Mouse (Mus musculus) bone marrow, adult 2 months (tissue): ENCODE measurements around the gene Atp1a2. TPM values are rescaled to one million over a fixed set of nuclear protein-coding genes. Genes with fewer than 3 reads are reported as not detected.
"Not testable (repeated sequence)": the region's sequence is repeated elsewhere in the genome, so short reads cannot be mapped to it uniquely, and the experiment has no call there.

Source experiments
- H3K27ac ChIP-seq: fragments of 200-500 bp; 2 replicates; pipeline ENCODE4 v1.5.1; 2012; ENCODE audit warnings: low read depth, mild to moderate bottlenecking, control low read depth, inconsistent platforms, low read length; ENCODE audit not compliant: control insufficient read depth, poor library complexity, insufficient read depth
- H3K4me1 ChIP-seq: fragments of 200-500 bp; 2 replicates; pipeline ENCODE4 v1.6.1; 2011; ENCODE audit warnings: low read length; ENCODE audit not compliant: control insufficient read depth, insufficient read depth
- H3K4me3 ChIP-seq: fragments of 200-500 bp; replicated peaks from 2 replicates; pipeline ENCODE3; 2011; ENCODE audit warnings: mild to moderate bottlenecking, low read depth, low read length, control low read depth; ENCODE audit not compliant: control insufficient read depth
- CTCF ChIP-seq: fragments of 200-500 bp; IDR thresholded peaks from 2 replicates; pipeline ENCODE4 v1.5.1; 2011; ENCODE audit warnings: low read length, control low read depth; ENCODE audit not compliant: control insufficient read depth, insufficient read depth
- POLR2A ChIP-seq: fragments of 200-500 bp; IDR thresholded peaks from 2 replicates; pipeline ENCODE4 v1.6.1; 2011; ENCODE audit warnings: low read depth, mild to moderate bottlenecking, control low read depth, low read length, borderline replicate concordance; ENCODE audit not compliant: control insufficient read depth
- WGBS: fragments of 180-500 bp; shearing (Covaris S2); methylation state at CpG from one replicate; pipeline ENCODE4 v1.1.7; 2018; 5-methylcytosine and 5-hydroxymethylcytosine counted together
- polyA plus RNA-seq: library from polyadenylated mRNA; stranded (reverse); fragments of >200 nt; gene quantifications from 2 replicates; pipeline ENCODE4 v1.2.4, GENCODE M21; 2011; ENCODE audit warnings: low replicate concordance; ENCODE audit not compliant: missing spikeins, insufficient read depth, insufficient read length

Gene Atp1a2
- polyA plus RNA-seq, 1 experiment = 2.9 TPM

DNA sequence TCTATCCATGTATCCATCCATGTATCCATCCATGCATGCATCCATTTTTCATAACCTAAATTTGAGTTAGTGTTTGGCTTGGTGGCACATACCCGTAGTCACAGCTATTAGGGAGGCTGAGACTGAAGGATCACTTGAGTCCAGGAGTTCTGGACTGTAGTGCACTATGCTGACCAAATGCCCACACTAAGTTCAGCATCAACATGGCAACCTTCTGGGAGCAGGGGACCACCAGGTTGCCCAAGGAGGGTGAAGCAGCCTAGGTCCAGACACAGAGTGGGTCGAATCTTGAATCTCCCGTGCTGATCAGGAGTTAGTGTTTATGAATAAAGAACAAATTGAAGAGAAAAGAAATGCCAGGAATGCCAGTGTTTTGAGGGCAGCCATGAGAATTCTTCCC is 26.7 kb downstream of the Atp1a2 start:
- no peak overlapping the region for H3K27ac ChIP-seq
- no peak for TF ChIP-seq CTCF
- no peak for TF ChIP-seq POLR2A
- 82% methylated on average over 3 of the region's 3 CpGs for WGBS
- H3K4me3 ChIP-seq = no peak overlapping the region
- no peaks in the 10 kb centered on the region for H3K4me1 ChIP-seq

DNA sequence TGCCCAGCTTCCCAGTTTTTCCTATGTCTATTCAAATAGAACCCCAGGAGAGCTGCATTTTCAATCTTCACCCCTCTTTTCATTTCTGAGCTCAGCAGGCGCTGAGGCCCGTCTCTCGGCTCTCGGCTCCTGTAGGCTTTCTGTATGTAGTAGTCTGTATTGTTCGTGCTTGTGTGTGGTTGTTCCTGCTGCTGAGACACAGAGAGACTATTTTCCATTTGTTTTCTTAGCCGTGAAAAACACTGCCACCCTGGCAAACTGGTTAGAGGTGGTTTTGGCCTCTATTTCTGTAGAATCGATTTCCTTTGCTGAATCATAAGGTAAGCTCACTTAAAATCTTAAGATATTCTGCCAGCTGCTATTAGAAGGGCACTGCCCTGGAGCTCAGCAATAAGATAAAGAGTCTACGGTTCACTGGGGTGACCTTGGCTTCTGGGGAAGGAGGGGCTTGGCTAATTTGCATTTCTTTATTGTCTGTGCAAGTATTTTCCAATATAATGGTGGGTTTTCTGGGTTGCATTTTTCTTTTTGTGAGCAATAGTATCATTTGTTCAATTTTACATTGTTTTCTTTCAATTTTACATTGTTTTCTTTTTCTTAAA is 36.3 kb downstream of the Atp1a2 start, which contains the start of gene Igsf8:
Gene Igsf8 (plus strand): TSS at position 165 of the 602 bp plus-strand sequence.
- H3K4me3 ChIP-seq = no peak within 1 kb of the TSS
- H3K27ac ChIP-seq = no peak within 1 kb of the TSS
- WGBS = 74% methylated on average over 8 of the region's 8 CpGs
- TF ChIP-seq POLR2A (no peak), CTCF (no peak)
- no peaks in the 10 kb centered on the region for H3K4me1 ChIP-seq

GRCm38 (mm10) chr1:172258314-172258713 is 39.5 kb downstream of the Atp1a2 start, which contains the start of gene Atp1a4:
Gene Atp1a4 (minus strand): TSS chr1:172258414.
- Histone ChIP-seq H3K27ac (no peak within 1 kb of the TSS), H3K4me1 (no peaks in the 10 kb centered on the region), H3K4me3 (no peak within 1 kb of the TSS)
- 81% methylated on average over 6 of the region's 6 CpGs for WGBS
- TF ChIP-seq POLR2A (no peak), CTCF (no peak)

GRCm38 (mm10) chr1:172247679-172248078 is 50.2 kb downstream of the Atp1a2 start:
- TF ChIP-seq POLR2A (no peak), CTCF (peak; percentile 27; the same call in 1 of the 2 replicates)
- 14% methylated on average over 2 of the region's 2 CpGs for WGBS
- Histone ChIP-seq H3K4me3 (no peak overlapping the region), H3K27ac (no peak overlapping the region), H3K4me1 (no peaks in the 10 kb centered on the region)

DNA sequence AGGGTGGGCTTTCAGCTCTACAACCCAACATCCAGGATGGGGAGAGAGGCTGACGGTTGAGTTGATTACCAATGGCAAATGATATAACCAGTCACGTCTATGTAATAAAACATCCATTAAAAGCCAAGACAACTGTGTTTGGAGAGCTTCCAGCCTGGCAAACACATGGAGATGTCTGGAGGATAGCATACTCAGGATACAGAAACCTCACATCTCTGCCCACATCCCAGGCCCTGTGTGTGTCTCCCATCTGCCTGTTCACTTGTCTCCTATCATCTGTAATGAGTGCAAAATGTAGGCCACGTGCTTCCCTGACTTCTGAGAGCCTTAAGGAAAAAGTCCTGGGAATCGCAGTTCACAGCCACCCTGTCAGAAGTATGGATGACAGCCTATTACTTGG is 50.6 kb downstream of the Atp1a2 start:
- TF ChIP-seq POLR2A = no peak

DNA sequence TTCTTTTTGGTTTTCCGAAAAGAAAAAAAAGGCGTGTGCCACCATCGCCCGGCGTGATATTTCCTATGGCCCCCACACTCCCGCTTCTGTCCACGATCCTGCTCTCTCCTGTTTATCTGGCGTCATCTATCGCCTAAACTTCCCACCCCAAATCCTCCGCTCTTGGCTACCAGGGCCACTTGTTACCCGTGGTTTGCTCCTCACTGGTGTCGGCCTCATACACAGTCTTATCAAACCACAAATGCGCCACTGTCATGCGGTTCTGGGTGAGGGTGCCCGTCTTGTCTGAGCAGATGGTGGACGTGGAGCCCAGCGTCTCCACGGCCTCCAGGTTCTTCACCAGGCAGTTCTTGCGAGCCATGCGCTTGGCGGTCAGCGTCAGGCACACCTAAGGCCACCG is 53.2 kb downstream of the Atp1a2 start:
- not testable (repeated sequence) for H3K4me1 ChIP-seq, H3K27ac ChIP-seq, H3K4me3 ChIP-seq
- WGBS = 36% methylated on average over 23 of the region's 23 CpGs

More for the DNA sequence above, 50.6 kb downstream of the Atp1a2 start:
- WGBS = 68% methylated on average over 4 of the region's 4 CpGs
- Histone ChIP-seq H3K27ac (no peak overlapping the region), H3K4me3 (no peak overlapping the region), H3K4me1 (no peaks in the 10 kb centered on the region)

- WGBS = 54% methylated on average over 16 of the region's 16 CpGs
- Histone ChIP-seq H3K4me3 (no peak overlapping the region), H3K4me1 (no peaks in the 10 kb centered on the region), H3K27ac (no peak overlapping the region)
- TF ChIP-seq POLR2A (no peak), CTCF (no peak)
Observed at GRCm38 (mm10) chr1:172243547-172244205, 54.2 kb downstream of the Atp1a2 start.

DNA sequence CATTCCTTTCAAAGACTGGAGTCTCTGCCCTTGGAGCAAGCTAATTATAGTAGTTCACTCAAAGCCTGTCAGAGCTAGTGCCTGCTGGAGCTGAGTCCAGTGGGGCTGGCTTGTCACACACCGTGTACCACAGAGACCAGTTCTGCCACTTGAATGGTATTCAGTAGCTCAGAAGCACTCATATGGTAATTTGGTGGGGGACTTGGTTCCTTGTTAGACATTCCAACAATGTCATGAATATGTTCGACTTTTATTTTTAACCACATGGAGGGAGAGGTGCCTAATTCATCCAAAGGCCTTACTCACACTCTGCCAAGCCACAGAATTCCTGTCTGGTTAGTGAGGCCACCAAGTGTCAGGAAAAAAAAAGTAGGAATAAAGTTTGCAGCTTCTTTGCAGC is 55.5 kb downstream of the Atp1a2 start:
- Histone ChIP-seq H3K27ac (no peak overlapping the region), H3K4me3 (no peak overlapping the region), H3K4me1 (no peaks in the 10 kb centered on the region)
- no peak for TF ChIP-seq CTCF
- TF ChIP-seq POLR2A = no peak
- 75% methylated on average over 2 of the region's 2 CpGs for WGBS

DNA sequence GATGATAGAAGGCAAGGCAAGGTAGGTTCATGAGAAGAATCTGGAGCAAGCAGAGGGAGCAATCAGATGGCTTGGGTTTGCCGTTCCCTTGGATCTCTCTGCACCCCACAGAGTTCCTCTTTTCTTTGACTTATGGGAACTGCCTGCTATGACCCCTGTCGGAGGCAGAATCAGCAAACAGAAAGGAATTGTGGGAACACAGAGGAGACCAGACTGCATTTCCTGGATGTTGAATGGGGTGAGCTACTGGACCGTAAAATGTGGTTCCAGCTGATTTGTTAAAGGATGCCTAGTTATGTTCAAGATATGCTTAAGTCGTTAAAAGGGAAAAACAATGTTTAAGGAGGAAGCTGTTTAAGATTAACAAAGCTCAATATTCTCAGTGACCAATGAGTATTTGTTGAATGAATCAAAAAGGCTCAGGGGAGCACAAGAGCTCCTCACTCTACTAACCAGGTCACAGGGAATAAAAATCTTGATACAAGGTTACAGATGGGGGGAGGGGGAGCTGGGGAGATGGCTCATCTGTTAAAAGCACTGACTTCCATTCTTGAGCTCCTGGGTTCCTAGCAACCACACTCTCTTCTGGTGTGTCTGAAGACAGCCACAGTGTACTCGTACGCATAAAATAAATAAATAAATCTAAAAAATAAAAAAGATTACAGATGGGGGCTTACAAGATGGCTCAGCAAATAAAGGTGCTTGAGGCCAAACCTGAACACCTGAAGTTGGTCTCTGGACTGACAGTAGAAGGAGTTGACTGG is 56.7 kb downstream of the Atp1a2 start:
- Histone ChIP-seq H3K27ac (no peak overlapping the region), H3K4me1 (no peaks in the 10 kb centered on the region), H3K4me3 (no peak overlapping the region)
- WGBS = 21% methylated on average over 6 of the region's 6 CpGs
- TF ChIP-seq CTCF = no peak
- TF ChIP-seq POLR2A = no peak
